Mouse (Mus musculus) Muller cell, postnatal 12 days (primary cell): Measurements from ENCODE around the gene Ifnar2.

Experiments
- DNase-seq: peaks from one replicate; pipeline ENCODE4 v3.0.0-alpha.2; 2015; ENCODE audit errors: inconsistent ontology term

Ifnar2 gene

GRCm38 (mm10) chr16:91372577-91373472 lies at the start of gene Ifnar2:
TSS of gene Ifnar2 (plus strand) at chr16:91372783.
- peak; percentile 91 for DNase-seq

- no peak for DNase-seq
Measured at GRCm38 (mm10) chr16:91327605-91328004, 45.0 kb upstream of the Ifnar2 start.

- DNase-seq = no peak
Measured at GRCm38 (mm10) chr16:91328922-91329321, 43.7 kb upstream of the Ifnar2 start.

GRCm38 (mm10) chr16:91330496-91330895 lies 42.1 kb upstream of the Ifnar2 start:
- no peak for DNase-seq

GRCm38 (mm10) chr16:91331153-91331552 lies 41.4 kb upstream of the Ifnar2 start:
- no peak for DNase-seq

- no peak for DNase-seq
Measured at GRCm38 (mm10) chr16:91332880-91333279, 39.7 kb upstream of the Ifnar2 start.

- no peak for DNase-seq
Measured at GRCm38 (mm10) chr16:91334190-91334893, 38.2 kb upstream of the Ifnar2 start.

GRCm38 (mm10) chr16:91336753-91337152 lies 35.8 kb upstream of the Ifnar2 start:
- no peak for DNase-seq

- DNase-seq = no peak
Measured at GRCm38 (mm10) chr16:91337480-91337879, 35.1 kb upstream of the Ifnar2 start.

- no peak for DNase-seq
Measured at GRCm38 (mm10) chr16:91346491-91346890, 26.1 kb upstream of the Ifnar2 start.

GRCm38 (mm10) chr16:91347491-91348263 lies 24.9 kb upstream of the Ifnar2 start:
- no peak for DNase-seq

- no peak for DNase-seq
Measured at GRCm38 (mm10) chr16:91348264-91348565, 24.4 kb upstream of the Ifnar2 start.

- DNase-seq = no peak
Measured at GRCm38 (mm10) chr16:91348588-91349330, 23.8 kb upstream of the Ifnar2 start.

GRCm38 (mm10) chr16:91352084-91352562 lies 20.5 kb upstream of the Ifnar2 start:
- DNase-seq = peak; percentile 61

- no peak for DNase-seq
Measured at GRCm38 (mm10) chr16:91352749-91353148, 19.8 kb upstream of the Ifnar2 start.

GRCm38 (mm10) chr16:91353177-91353576 lies 19.4 kb upstream of the Ifnar2 start:
- DNase-seq = no peak

- DNase-seq = no peak
Measured at GRCm38 (mm10) chr16:91353638-91354037, 18.9 kb upstream of the Ifnar2 start.

GRCm38 (mm10) chr16:91354599-91354998 lies 18.0 kb upstream of the Ifnar2 start:
- DNase-seq = no peak

GRCm38 (mm10) chr16:91355160-91355559 lies 17.4 kb upstream of the Ifnar2 start:
- DNase-seq = no peak

GRCm38 (mm10) chr16:91356760-91357525 lies 15.6 kb upstream of the Ifnar2 start:
- DNase-seq = no peak

GRCm38 (mm10) chr16:91357526-91357900 lies 15.1 kb upstream of the Ifnar2 start:
- DNase-seq = no peak
